Mouse (Mus musculus) bone marrow, adult 2 months (tissue): Measurements from ENCODE around the gene Map2k6. TPM values are rescaled to one million over a fixed set of nuclear protein-coding genes. Genes with fewer than 3 reads are reported as not detected.

ENCODE experiments used
- H3K27ac ChIP-seq: fragments of 200-500 bp; 2 replicates; pipeline ENCODE4 v1.5.1; 2012; ENCODE audit warnings: low read depth, mild to moderate bottlenecking, control low read depth, inconsistent platforms, low read length; ENCODE audit not compliant: control insufficient read depth, poor library complexity, insufficient read depth
- H3K4me1 ChIP-seq: fragments of 200-500 bp; 2 replicates; pipeline ENCODE4 v1.6.1; 2011; ENCODE audit warnings: low read length; ENCODE audit not compliant: control insufficient read depth, insufficient read depth
- H3K4me3 ChIP-seq: fragments of 200-500 bp; replicated peaks from 2 replicates; pipeline ENCODE3; 2011; ENCODE audit warnings: mild to moderate bottlenecking, low read depth, low read length, control low read depth; ENCODE audit not compliant: control insufficient read depth
- CTCF ChIP-seq: fragments of 200-500 bp; IDR thresholded peaks from 2 replicates; pipeline ENCODE4 v1.5.1; 2011; ENCODE audit warnings: low read length, control low read depth; ENCODE audit not compliant: control insufficient read depth, insufficient read depth
- POLR2A ChIP-seq: fragments of 200-500 bp; IDR thresholded peaks from 2 replicates; pipeline ENCODE4 v1.6.1; 2011; ENCODE audit warnings: low read depth, mild to moderate bottlenecking, control low read depth, low read length, borderline replicate concordance; ENCODE audit not compliant: control insufficient read depth
- WGBS: fragments of 180-500 bp; shearing (Covaris S2); methylation state at CpG from one replicate; pipeline ENCODE4 v1.1.7; 2018; 5-methylcytosine and 5-hydroxymethylcytosine counted together
- polyA plus RNA-seq: library from polyadenylated mRNA; stranded (reverse); fragments of >200 nt; gene quantifications from 2 replicates; pipeline ENCODE4 v1.2.4, GENCODE M21; 2011; ENCODE audit warnings: low replicate concordance; ENCODE audit not compliant: missing spikeins, insufficient read depth, insufficient read length

Gene Map2k6
- polyA plus RNA-seq, 1 experiment = 6.0 TPM

- WGBS = 89% methylated on average over 6 of the region's 6 CpGs
- H3K27ac ChIP-seq = no peak overlapping the region
Observed at GRCm38 (mm10) chr11:110416691-110417090, 17.8 kb downstream of the Map2k6 start.

GRCm38 (mm10) chr11:110420463-110420862 is 21.5 kb downstream of the Map2k6 start:
- H3K27ac ChIP-seq = no peak overlapping the region
- 72% methylated on average over 7 of the region's 7 CpGs for WGBS
- no peak for TF ChIP-seq CTCF
- no peak for TF ChIP-seq POLR2A
- no peaks in the 10 kb centered on the region; the same call in 1 of the 2 replicates for H3K4me1 ChIP-seq
- no peak overlapping the region for H3K4me3 ChIP-seq

More at GRCm38 (mm10) chr11:110416691-110417090, 17.8 kb downstream of the Map2k6 start:
- Histone ChIP-seq H3K4me1 (no peaks in the 10 kb centered on the region; the same call in 1 of the 2 replicates), H3K4me3 (no peak overlapping the region)
- TF ChIP-seq POLR2A (no peak), CTCF (no peak)

GRCm38 (mm10) chr11:110426572-110427145 is 27.7 kb downstream of the Map2k6 start:
- TF ChIP-seq CTCF (no peak), POLR2A (no peak)
- Histone ChIP-seq H3K4me1 (peaks cover 3% of the 10 kb centered on the region), H3K27ac (peak overlapping the region; percentile 64; the same call in 1 of the 2 replicates), H3K4me3 (no peak overlapping the region)
- WGBS = 32% methylated on average over 6 of the region's 6 CpGs

- H3K4me3 ChIP-seq = peak overlapping the region; percentile 35
- H3K4me1 ChIP-seq = peaks cover 3% of the 10 kb centered on the region
- WGBS = 15% methylated on average over 11 of the region's 11 CpGs
- H3K27ac ChIP-seq = peak overlapping the region; percentile 64; the same call in 1 of the 2 replicates
- TF ChIP-seq CTCF (no peak), POLR2A (no peak)
Observed at GRCm38 (mm10) chr11:110427159-110427561, 28.2 kb downstream of the Map2k6 start.

GRCm38 (mm10) chr11:110428999-110429398 is 30.1 kb downstream of the Map2k6 start:
- H3K4me1 ChIP-seq = peaks cover 3% of the 10 kb centered on the region
- 88% methylated on average over 6 of the region's 6 CpGs for WGBS
- H3K27ac ChIP-seq = no peak overlapping the region
- no peak overlapping the region for H3K4me3 ChIP-seq
- TF ChIP-seq POLR2A = no peak
- no peak for TF ChIP-seq CTCF

GRCm38 (mm10) chr11:110429837-110430418 is 31.0 kb downstream of the Map2k6 start:
- Histone ChIP-seq H3K4me1 (peaks cover 3% of the 10 kb centered on the region), H3K4me3 (no peak overlapping the region), H3K27ac (no peak overlapping the region)
- 66% methylated on average over 3 of the region's 3 CpGs for whole genome bisulfite sequencing
- TF ChIP-seq CTCF = no peak
- no peak for TF ChIP-seq POLR2A

- H3K4me3 ChIP-seq = no peak overlapping the region
- no peak overlapping the region for H3K27ac ChIP-seq
- H3K4me1 ChIP-seq = no peaks in the 10 kb centered on the region
- WGBS = 65% methylated on average over 8 of the region's 8 CpGs
- TF ChIP-seq CTCF (no peak), POLR2A (no peak)
Observed at GRCm38 (mm10) chr11:110435839-110436556, 37.1 kb downstream of the Map2k6 start.

- Histone ChIP-seq H3K4me3 (no peak overlapping the region), H3K27ac (no peak overlapping the region), H3K4me1 (no peaks in the 10 kb centered on the region)
- 81% methylated on average over 12 of the region's 12 CpGs for WGBS
- TF ChIP-seq CTCF (no peak), POLR2A (no peak)
Observed at GRCm38 (mm10) chr11:110436998-110437397, 38.1 kb downstream of the Map2k6 start.
